Mouse (Mus musculus): ENCODE data around the gene Sh3pxd2a. TPM values are rescaled to one million over a fixed set of nuclear protein-coding genes. Genes with fewer than 3 reads are reported as not detected.

The Sh3pxd2a gene
- 12.2 and 13.4 TPM in 2 replicates for polyA plus RNA-seq (2012; rRNA removed)

DNA sequence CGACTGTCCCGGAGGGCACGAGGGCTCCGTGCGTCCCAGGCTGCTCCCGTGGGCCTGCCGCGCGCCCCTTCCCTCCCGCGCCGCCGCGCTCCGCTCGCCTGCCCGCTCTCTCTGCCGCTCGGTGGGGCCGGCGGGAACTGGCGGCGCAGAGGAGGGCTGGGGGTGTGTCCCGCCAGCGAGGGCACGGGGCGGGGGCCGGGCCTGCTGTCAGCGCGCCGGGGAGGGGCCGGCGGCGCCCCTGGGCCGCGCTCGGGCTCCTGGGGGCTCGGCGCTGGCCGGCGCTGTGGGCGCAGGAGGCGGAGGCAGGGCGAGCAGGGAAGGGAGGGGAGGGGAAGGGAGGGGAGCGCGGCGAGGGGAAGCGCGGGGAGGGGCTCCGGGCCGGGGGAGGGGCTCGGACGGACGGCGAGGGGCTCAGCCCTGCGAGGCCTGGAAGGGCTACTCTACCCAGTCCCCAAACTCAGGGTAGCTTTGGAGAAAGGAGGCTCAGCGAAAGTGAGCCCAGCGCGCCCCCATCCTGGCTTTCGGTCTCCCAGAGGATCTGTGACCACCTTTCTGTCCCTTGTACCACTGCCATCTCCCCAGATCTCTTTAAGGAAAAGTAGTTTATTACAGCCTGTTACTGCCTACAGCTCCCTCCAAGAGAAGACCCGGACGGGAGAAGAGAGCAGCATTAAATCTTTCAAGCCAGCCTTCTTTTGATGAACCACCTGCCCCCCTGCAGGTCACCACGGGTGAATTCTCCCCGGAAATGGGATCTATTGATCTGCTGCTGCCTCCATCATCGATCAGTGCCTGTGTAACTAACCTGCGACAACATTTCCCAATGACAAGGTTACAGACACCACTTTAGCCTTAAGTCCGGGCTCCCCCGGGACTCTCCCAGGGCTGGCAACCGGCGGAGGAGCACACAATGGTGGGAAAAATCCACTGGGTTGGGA is at the start of gene Sh3pxd2a:
Gene Sh3pxd2a, minus strand, starts transcription at position 98 of the 938 bp plus-strand sequence.
- H3K4me1 ChIP-seq (ENCODE audit: control insufficient read depth, insufficient read depth, low read length) = no peaks in the 10 kb centered on the region
- no peak within 1 kb of the TSS for H3K27ac ChIP-seq (ENCODE audit: insufficient read depth, low read length)
- no peak for TF ChIP-seq POLR2A (IDR thresholded peaks at IDR 0.05; ENCODE audit: extremely low read depth, insufficient read depth, low read length)
- no peak for TF ChIP-seq CTCF (IDR thresholded peaks at IDR 0.05; ENCODE audit: extremely low read depth, insufficient read depth, low read length)
- H3K4me3 ChIP-seq (ENCODE audit: insufficient read depth, low read length) = peak within 1 kb of the TSS; percentile 56

DNA sequence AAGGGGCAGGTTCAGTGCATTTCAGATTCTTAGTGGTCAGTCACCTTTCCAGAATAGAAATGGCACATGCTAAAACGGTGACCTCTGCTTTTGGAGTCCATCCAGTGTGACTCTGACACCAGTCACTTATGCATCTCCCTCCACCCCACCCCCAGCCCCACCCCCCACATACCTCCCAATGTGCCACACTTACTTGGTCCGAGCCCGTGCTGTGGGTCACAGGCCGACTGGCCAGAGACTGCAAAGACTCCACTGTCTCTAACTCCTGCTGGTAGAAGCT is 49.4 kb upstream of the Sh3pxd2a start:
- Histone ChIP-seq H3K4me1 (ENCODE audit: control insufficient read depth, insufficient read depth, low read length) (no peaks in the 10 kb centered on the region), H3K27ac (ENCODE audit: insufficient read depth, low read length) (no peak overlapping the region), H3K4me3 (ENCODE audit: insufficient read depth, low read length) (no peak overlapping the region)
- TF ChIP-seq POLR2A (IDR thresholded peaks at IDR 0.05; ENCODE audit: extremely low read depth, insufficient read depth, low read length) = no peak
- no peak for TF ChIP-seq CTCF (IDR thresholded peaks at IDR 0.05; ENCODE audit: extremely low read depth, insufficient read depth, low read length)

DNA sequence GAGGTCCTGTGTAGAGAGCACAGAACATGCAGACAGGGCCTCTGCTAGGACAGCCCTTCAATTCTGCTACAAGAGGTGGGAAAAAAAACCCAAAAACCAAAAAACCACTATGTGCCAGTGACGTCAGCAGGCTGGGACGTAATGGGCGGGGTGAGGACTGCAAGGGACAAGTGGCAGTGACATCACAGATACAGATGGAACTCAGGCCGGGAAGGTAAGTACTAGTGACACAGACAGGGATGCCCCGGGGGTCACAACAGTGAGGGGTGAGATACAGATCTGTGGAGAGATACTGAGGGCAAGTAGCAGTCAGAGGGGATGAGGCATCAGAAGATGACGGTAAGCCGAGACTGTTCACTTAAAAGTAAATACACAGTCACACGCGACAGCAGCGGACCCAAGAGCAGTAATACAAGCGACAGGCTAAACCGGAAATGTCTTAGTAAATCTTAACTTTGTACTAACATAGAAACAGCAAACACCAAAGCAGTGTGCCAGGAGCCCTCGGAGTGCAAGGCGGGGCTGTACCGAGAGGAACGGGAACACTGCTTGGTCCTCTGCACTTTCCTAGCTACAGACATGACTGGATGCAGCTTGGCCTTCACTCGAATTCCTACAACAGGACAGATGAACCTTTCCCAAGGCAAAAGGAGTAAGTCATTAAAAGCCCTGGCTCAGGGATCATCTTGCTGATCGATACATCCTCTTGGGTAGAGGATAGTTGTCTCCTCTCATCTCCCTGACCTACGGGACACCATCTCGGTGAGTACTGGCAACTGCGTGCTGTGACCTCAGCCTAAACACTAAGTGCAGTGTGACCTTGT is 48.8 kb upstream of the Sh3pxd2a start:
- Histone ChIP-seq H3K4me3 (ENCODE audit: insufficient read depth, low read length) (no peak overlapping the region), H3K4me1 (ENCODE audit: control insufficient read depth, insufficient read depth, low read length) (no peaks in the 10 kb centered on the region), H3K27ac (ENCODE audit: insufficient read depth, low read length) (no peak overlapping the region)
- TF ChIP-seq POLR2A (IDR thresholded peaks at IDR 0.05; ENCODE audit: extremely low read depth, insufficient read depth, low read length) (no peak), CTCF (IDR thresholded peaks at IDR 0.05; ENCODE audit: extremely low read depth, insufficient read depth, low read length) (no peak)

DNA sequence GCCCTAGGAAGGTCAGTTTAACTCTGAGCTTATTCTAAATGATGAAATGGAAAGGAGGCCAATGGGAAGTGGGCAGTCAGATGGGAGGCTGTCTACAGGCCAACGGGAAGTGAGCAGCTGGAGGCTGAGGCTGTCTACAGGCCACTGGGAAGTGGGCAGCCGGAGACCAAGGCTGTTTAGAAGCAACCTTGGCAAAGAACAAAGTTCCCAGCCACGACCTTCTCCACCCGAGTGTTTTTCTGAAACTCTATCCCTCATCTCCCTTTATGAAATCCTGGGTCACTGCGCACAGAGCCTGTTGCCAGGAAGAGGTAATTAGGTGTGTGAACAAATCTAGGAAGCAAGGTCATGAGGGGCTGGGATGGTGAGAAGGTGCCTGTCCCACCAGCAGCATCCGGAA is 47.8 kb upstream of the Sh3pxd2a start:
- TF ChIP-seq POLR2A (IDR thresholded peaks at IDR 0.05; ENCODE audit: extremely low read depth, insufficient read depth, low read length) (no peak), CTCF (IDR thresholded peaks at IDR 0.05; ENCODE audit: extremely low read depth, insufficient read depth, low read length) (no peak)

DNA sequence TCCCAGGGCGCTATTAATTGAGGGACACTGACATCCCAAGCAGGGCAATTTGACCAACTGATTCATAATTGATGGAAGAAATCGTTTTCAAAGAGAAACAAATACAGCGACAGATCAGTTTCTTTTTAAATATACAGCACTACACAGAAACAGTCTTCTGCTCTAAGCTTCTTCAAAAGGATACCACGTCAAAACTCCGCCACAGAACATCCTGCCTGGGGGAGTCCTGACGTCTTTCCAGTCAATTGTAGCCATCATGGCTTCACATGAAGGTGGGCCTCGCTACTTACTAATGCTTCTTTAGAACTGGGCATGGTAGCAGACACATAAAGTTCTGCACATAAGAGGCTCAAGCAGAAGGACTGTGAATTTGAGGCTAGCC is 47.1 kb upstream of the Sh3pxd2a start:
- Histone ChIP-seq H3K27ac (ENCODE audit: insufficient read depth, low read length) (no peak overlapping the region), H3K4me3 (ENCODE audit: insufficient read depth, low read length) (no peak overlapping the region), H3K4me1 (ENCODE audit: control insufficient read depth, insufficient read depth, low read length) (no peaks in the 10 kb centered on the region; the same call in 1 of the 2 replicates)
- TF ChIP-seq CTCF (IDR thresholded peaks at IDR 0.05; ENCODE audit: extremely low read depth, insufficient read depth, low read length) = no peak
- no peak for TF ChIP-seq POLR2A (IDR thresholded peaks at IDR 0.05; ENCODE audit: extremely low read depth, insufficient read depth, low read length)

More for the DNA sequence above, 47.8 kb upstream of the Sh3pxd2a start:
- H3K27ac ChIP-seq (ENCODE audit: insufficient read depth, low read length) = no peak overlapping the region
- no peaks in the 10 kb centered on the region for H3K4me1 ChIP-seq (ENCODE audit: control insufficient read depth, insufficient read depth, low read length)
- no peak overlapping the region for H3K4me3 ChIP-seq (ENCODE audit: insufficient read depth, low read length)

DNA sequence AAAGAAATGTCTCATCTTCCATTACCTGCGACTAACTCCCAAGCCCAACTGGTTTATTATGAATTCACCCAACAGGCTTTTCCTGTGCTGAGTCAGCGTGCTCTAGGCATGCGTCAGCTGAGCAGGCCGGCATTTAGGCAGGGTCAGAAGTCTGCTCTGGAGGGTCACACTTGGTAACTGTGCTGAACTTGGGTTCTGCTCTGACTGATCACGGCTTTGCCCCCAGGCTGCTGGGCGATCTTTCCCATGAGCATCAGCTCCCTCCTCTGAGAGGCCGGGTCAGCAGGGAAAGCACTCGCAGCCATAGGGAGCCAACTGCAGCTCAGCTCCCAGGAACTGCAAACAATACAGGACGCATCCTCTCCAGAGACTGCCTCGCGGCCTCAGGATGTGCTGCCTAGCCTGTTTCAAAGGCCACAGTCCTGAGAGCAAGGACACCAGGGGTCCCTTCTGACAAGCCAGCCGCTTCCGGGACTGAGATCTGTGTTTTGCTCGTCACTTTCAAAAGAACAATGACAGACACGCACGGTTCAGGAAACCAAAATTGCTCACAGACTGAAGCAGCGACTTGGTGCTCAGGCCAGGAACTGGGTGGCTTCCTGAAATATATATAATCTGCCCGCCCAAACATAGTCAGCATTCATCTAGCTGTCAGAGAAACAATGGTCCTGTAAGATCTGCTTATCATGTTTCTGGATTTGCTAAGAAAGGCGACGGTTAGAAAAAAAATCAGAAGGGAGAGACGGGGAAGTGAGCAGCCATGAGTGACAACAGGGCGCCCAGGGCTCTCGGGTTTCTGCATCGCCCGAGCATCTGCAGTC is 46.5 kb upstream of the Sh3pxd2a start:
- Histone ChIP-seq H3K4me1 (ENCODE audit: control insufficient read depth, insufficient read depth, low read length) (no peaks in the 10 kb centered on the region; the same call in 1 of the 2 replicates), H3K27ac (ENCODE audit: insufficient read depth, low read length) (no peak overlapping the region), H3K4me3 (ENCODE audit: insufficient read depth, low read length) (no peak overlapping the region)
- no peak for TF ChIP-seq CTCF (IDR thresholded peaks at IDR 0.05; ENCODE audit: extremely low read depth, insufficient read depth, low read length)
- TF ChIP-seq POLR2A (IDR thresholded peaks at IDR 0.05; ENCODE audit: extremely low read depth, insufficient read depth, low read length) = no peak

DNA sequence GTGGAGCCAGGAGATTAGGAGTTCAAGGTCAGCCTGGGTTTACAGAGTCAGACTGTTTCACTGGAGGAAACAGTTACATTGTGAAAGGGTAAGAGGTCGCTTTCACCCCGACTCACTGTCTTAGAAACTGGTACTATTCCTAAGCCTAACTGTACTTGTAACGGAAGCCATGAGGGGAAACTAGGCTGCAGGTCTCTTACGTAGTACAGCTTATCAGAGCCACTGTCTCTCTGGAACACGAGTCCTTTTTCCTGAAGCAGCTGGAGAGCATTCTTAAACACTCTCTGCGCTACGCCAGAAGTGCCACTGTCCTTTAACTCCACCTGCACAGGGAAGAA is 45.9 kb upstream of the Sh3pxd2a start:
- Histone ChIP-seq H3K4me3 (ENCODE audit: insufficient read depth, low read length) (no peak overlapping the region), H3K27ac (ENCODE audit: insufficient read depth, low read length) (no peak overlapping the region), H3K4me1 (ENCODE audit: control insufficient read depth, insufficient read depth, low read length) (no peaks in the 10 kb centered on the region; the same call in 1 of the 2 replicates)
- TF ChIP-seq CTCF (IDR thresholded peaks at IDR 0.05; ENCODE audit: extremely low read depth, insufficient read depth, low read length) = no peak

DNA sequence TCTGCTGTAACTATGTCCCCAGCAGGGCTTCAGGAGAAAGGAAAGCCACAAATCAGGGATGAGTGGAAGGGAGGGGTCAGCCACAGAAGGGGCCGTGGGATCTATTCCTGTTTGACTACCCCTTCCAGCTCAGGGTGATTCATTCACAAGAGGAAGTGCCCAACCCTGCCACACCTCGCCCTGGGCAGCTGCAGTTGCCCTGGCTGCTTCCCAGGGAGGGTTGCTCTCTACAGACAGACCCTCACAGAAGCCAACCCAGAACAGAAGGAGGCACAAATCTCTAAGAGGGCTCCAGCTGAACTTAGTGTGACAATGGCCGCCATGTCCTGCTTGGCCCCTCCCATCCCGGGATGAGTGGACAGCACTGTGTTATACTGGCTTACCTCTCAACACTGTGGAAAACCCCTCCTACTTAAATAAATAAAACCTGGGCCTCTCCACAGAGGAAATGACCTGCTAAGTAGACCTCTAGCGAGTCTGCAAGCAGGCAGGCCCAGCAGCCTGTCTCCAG is 44.6 kb upstream of the Sh3pxd2a start:
- Histone ChIP-seq H3K27ac (ENCODE audit: insufficient read depth, low read length) (no peak overlapping the region), H3K4me3 (ENCODE audit: insufficient read depth, low read length) (no peak overlapping the region), H3K4me1 (ENCODE audit: control insufficient read depth, insufficient read depth, low read length) (no peaks in the 10 kb centered on the region; the same call in 1 of the 2 replicates)
- TF ChIP-seq CTCF (IDR thresholded peaks at IDR 0.05; ENCODE audit: extremely low read depth, insufficient read depth, low read length) (no peak), POLR2A (IDR thresholded peaks at IDR 0.05; ENCODE audit: extremely low read depth, insufficient read depth, low read length) (no peak)

DNA sequence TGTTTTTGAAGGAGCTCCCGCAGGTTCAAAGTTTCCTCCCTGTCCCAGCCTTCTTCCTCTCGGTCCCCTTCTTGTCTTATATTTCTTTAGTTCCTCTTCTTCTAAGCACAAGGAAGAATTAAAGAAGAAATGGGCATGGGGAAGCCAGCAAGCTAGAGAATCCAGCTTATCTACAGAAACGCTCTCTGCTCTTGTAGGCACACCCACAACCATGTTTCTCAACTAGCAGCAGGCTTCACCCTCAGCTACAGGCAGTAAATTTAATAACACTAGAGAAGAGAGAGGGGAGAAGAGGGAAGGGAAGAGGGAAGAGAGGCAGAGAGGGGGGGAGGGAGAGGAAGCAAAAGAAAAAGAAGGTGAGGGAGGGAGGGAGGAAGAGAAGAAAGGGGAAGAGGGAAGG is 44.0 kb upstream of the Sh3pxd2a start:
- Histone ChIP-seq H3K4me1 (ENCODE audit: control insufficient read depth, insufficient read depth, low read length) (no peaks in the 10 kb centered on the region; the same call in 1 of the 2 replicates), H3K4me3 (ENCODE audit: insufficient read depth, low read length) (peak overlapping the region; percentile 55; the same call in 1 of the 2 replicates), H3K27ac (ENCODE audit: insufficient read depth, low read length) (no peak overlapping the region)
- TF ChIP-seq POLR2A (IDR thresholded peaks at IDR 0.05; ENCODE audit: extremely low read depth, insufficient read depth, low read length) (no peak), CTCF (IDR thresholded peaks at IDR 0.05; ENCODE audit: extremely low read depth, insufficient read depth, low read length) (no peak)

Data from cortical plate, adult 2 months (tissue).